Mouse (Mus musculus) liver, embryonic 16.5 days (tissue): ENCODE data around the gene Elmsan1. TPM values are rescaled to one million over a fixed set of nuclear protein-coding genes. Genes with fewer than 3 reads are reported as not detected.

Source experiments
- ATAC-seq: fragments of 200-750 bp; cut with Nextera tagmentation; 2 replicates; pipeline ENCODE4 v1.8.0; 2017; ENCODE audit warnings: low read depth, mild to moderate bottlenecking, moderate number of reproducible peaks, moderate library complexity
- H3K27ac ChIP-seq: fragments of 300-500 bp; sonication (generic); 2 replicates; pipeline ENCODE4 v1.5.1; 2014; ENCODE audit warnings: mild to moderate bottlenecking, low read length
- H3K27me3 ChIP-seq: fragments of 300-500 bp; sonication (generic); 2 replicates; pipeline ENCODE4 v1.6.1; 2014; ENCODE audit warnings: low read depth, low read length, mixed read lengths; ENCODE audit not compliant: control insufficient read depth, insufficient read depth
- H3K36me3 ChIP-seq: fragments of 300-500 bp; sonication (generic); 2 replicates; pipeline ENCODE4 v1.6.1; 2014; ENCODE audit warnings: mild to moderate bottlenecking; ENCODE audit not compliant: control insufficient read depth, insufficient read depth
- H3K4me1 ChIP-seq: fragments of 300-500 bp; sonication (generic); 2 replicates; pipeline ENCODE4 v1.6.1; 2014; ENCODE audit warnings: low read depth, low read length, mixed read lengths; ENCODE audit not compliant: control insufficient read depth
- H3K4me2 ChIP-seq: fragments of 300-500 bp; sonication (generic); 2 replicates; pipeline ENCODE4 v1.6.1; 2014; ENCODE audit warnings: low read depth, low read length, mixed read lengths
- H3K4me3 ChIP-seq: fragments of 300-500 bp; sonication (generic); 2 replicates; pipeline ENCODE4 v1.5.1; 2014; ENCODE audit warnings: low read depth, mild to moderate bottlenecking, low read length
- H3K9ac ChIP-seq: fragments of 300-500 bp; sonication (generic); 2 replicates; pipeline ENCODE4 v1.6.1; 2014; ENCODE audit warnings: low read depth, low read length
- H3K9me3 ChIP-seq: fragments of 300-500 bp; sonication (generic); replicated peaks from 2 replicates; pipeline ENCODE4 v1.6.1; 2016; ENCODE audit warnings: low read length; ENCODE audit not compliant: control insufficient read depth
- WGBS: fragments of 180-500 bp; shearing (Covaris S2); extraction: QIAGEN DNeasy Blood & Tissue Kit; methylation state at CpG from one replicate; pipeline ENCODE4 v1.1.7; 2014; ENCODE audit not compliant: insufficient replicate concordance; 5-methylcytosine and 5-hydroxymethylcytosine counted together
- polyA plus RNA-seq: library from polyadenylated mRNA; unstranded; fragments of >200 nt; fragmentation: Nextera tagmentation; extraction: Ambion mirVana; gene quantifications from 2 replicates; pipeline ENCODE4 v1.2.1, GENCODE M21; 2015

The Elmsan1 gene
- polyA plus RNA-seq, 1 experiment from 2014 or later, result 7.8 TPM

GRCm38 (mm10) chr12:84191770-84192169 lies 26.9 kb downstream of the Elmsan1 start:
- 16% methylated on average over 5 of the region's 5 CpGs for WGBS
- peak; percentile 25; the same call in 1 of the 2 replicates for ATAC-seq
- Histone ChIP-seq H3K27me3 (no peaks in the 10 kb centered on the region), H3K4me3 (peak overlapping the region; percentile 76), H3K4me1 (peaks cover 71% of the 10 kb centered on the region), H3K27ac (peak overlapping the region; percentile 98), H3K9ac (peak overlapping the region; percentile 97), H3K9me3 (no peaks in the 10 kb centered on the region), H3K36me3 (peaks cover 7% of the 10 kb centered on the region), H3K4me2 (peak overlapping the region; percentile 86)

- WGBS, result 34% methylated on average over 7 of the region's 7 CpGs
- no peak for ATAC-seq
- no peaks in the 10 kb centered on the region for H3K9me3 ChIP-seq
- H3K9ac ChIP-seq, result peak overlapping the region; percentile 97
- H3K4me1 ChIP-seq, result peaks cover 70% of the 10 kb centered on the region
- H3K4me2 ChIP-seq, result peak overlapping the region; percentile 86
- no peaks in the 10 kb centered on the region for H3K27me3 ChIP-seq
- peaks cover 12% of the 10 kb centered on the region for H3K36me3 ChIP-seq
- peak overlapping the region; percentile 98 for H3K27ac ChIP-seq
- H3K4me3 ChIP-seq, result peak overlapping the region; percentile 76
Observed at GRCm38 (mm10) chr12:84191190-84191589, 27.5 kb downstream of the Elmsan1 start.

- peaks cover 66% of the 10 kb centered on the region for H3K4me1 ChIP-seq
- H3K9ac ChIP-seq, result peak overlapping the region; percentile 43; the same call in 1 of the 2 replicates
- peak overlapping the region; percentile 76 for H3K4me3 ChIP-seq
Observed at GRCm38 (mm10) chr12:84190151-84190820, 28.4 kb downstream of the Elmsan1 start.

GRCm38 (mm10) chr12:84188881-84189444 lies 29.7 kb downstream of the Elmsan1 start:
- WGBS, result 63% methylated on average over 14 of the region's 14 CpGs
- Histone ChIP-seq H3K27ac (peak overlapping the region; percentile 8; the same call in 1 of the 2 replicates), H3K9me3 (no peaks in the 10 kb centered on the region), H3K27me3 (no peaks in the 10 kb centered on the region), H3K4me1 (peaks cover 57% of the 10 kb centered on the region), H3K4me2 (0 out of 2 replicates have a peak overlapping the region, but pooled peaks have one; percentile 0), H3K36me3 (peaks cover 17% of the 10 kb centered on the region), H3K9ac (peak overlapping the region; percentile 15; the same call in 1 of the 2 replicates), H3K4me3 (no peak overlapping the region)
- no peak for ATAC-seq

More at GRCm38 (mm10) chr12:84190151-84190820, 28.4 kb downstream of the Elmsan1 start:
- H3K4me2 ChIP-seq, result peak overlapping the region; percentile 86
- no peaks in the 10 kb centered on the region for H3K27me3 ChIP-seq
- H3K9me3 ChIP-seq, result no peaks in the 10 kb centered on the region
- H3K36me3 ChIP-seq, result peaks cover 12% of the 10 kb centered on the region
- ATAC-seq, result no peak
- peak overlapping the region; percentile 9; the same call in 1 of the 2 replicates for H3K27ac ChIP-seq
- WGBS, result 47% methylated on average over 15 of the region's 15 CpGs

GRCm38 (mm10) chr12:84187752-84188601 lies 30.7 kb downstream of the Elmsan1 start:
- Histone ChIP-seq H3K9me3 (no peaks in the 10 kb centered on the region), H3K4me1 (peaks cover 58% of the 10 kb centered on the region), H3K36me3 (peaks cover 17% of the 10 kb centered on the region), H3K4me3 (no peak overlapping the region), H3K27me3 (no peaks in the 10 kb centered on the region), H3K27ac (peak overlapping the region; percentile 48; the same call in 1 of the 2 replicates), H3K9ac (no peak overlapping the region; the same call in 1 of the 2 replicates), H3K4me2 (peak overlapping the region; percentile 15)
- WGBS, result 59% methylated on average over 15 of the region's 15 CpGs
- ATAC-seq, result no peak

- H3K27me3 ChIP-seq, result no peaks in the 10 kb centered on the region
Observed at GRCm38 (mm10) chr12:84186950-84187349, 31.7 kb downstream of the Elmsan1 start.

GRCm38 (mm10) chr12:84186536-84186935 lies 32.1 kb downstream of the Elmsan1 start:
- Histone ChIP-seq H3K4me2 (no peak overlapping the region), H3K4me1 (peaks cover 65% of the 10 kb centered on the region), H3K27me3 (no peaks in the 10 kb centered on the region), H3K4me3 (no peak overlapping the region), H3K9ac (no peak overlapping the region), H3K27ac (no peak overlapping the region), H3K9me3 (no peaks in the 10 kb centered on the region), H3K36me3 (peaks cover 17% of the 10 kb centered on the region)
- ATAC-seq, result no peak
- 93% methylated on average over 3 of the region's 3 CpGs for WGBS

More at GRCm38 (mm10) chr12:84186950-84187349, 31.7 kb downstream of the Elmsan1 start:
- H3K36me3 ChIP-seq, result peaks cover 17% of the 10 kb centered on the region
- 89% methylated on average over 5 of the region's 5 CpGs for WGBS
- H3K27ac ChIP-seq, result no peak overlapping the region
- no peaks in the 10 kb centered on the region for H3K9me3 ChIP-seq
- H3K4me3 ChIP-seq, result no peak overlapping the region
- H3K4me2 ChIP-seq, result no peak overlapping the region
- ATAC-seq, result no peak
- peaks cover 65% of the 10 kb centered on the region for H3K4me1 ChIP-seq
- H3K9ac ChIP-seq, result no peak overlapping the region

GRCm38 (mm10) chr12:84185547-84185946 lies 33.1 kb downstream of the Elmsan1 start:
- Histone ChIP-seq H3K27me3 (no peaks in the 10 kb centered on the region), H3K27ac (no peak overlapping the region), H3K4me2 (no peak overlapping the region), H3K4me3 (no peak overlapping the region), H3K4me1 (peaks cover 65% of the 10 kb centered on the region), H3K9ac (no peak overlapping the region), H3K9me3 (no peaks in the 10 kb centered on the region), H3K36me3 (peaks cover 17% of the 10 kb centered on the region)
- whole genome bisulfite sequencing, result 78% methylated on average over 6 of the region's 6 CpGs
- ATAC-seq, result no peak
